Mouse (Mus musculus) ES-E14 (cell line): ENCODE data around the gene Zfp106. TPM values are rescaled to one million over a fixed set of nuclear protein-coding genes. Genes with fewer than 3 reads are reported as not detected.

Source experiments
- DNase-seq: peaks from one replicate; pipeline ENCODE4 v3.0.0-alpha.2; 2013; ENCODE audit warnings: low read depth, low spot score
- H3K27ac ChIP-seq: 2 replicates; pipeline ENCODE4 v1.5.1; 2012; ENCODE audit warnings: low read depth, mild to moderate bottlenecking, low read length, moderate library complexity, mixed read lengths; ENCODE audit not compliant: poor library complexity, insufficient read depth, severe bottlenecking
- H3K36me3 ChIP-seq: 2 replicates; pipeline ENCODE4 v1.6.1; 2012; ENCODE audit warnings: mild to moderate bottlenecking, low read length, moderate library complexity, mixed read lengths; ENCODE audit not compliant: control insufficient read depth, poor library complexity, insufficient read depth, severe bottlenecking
- H3K4me1 ChIP-seq, 2 experiments: fragments of 150-350 bp in 1 of 2; sonication (generic) in 1 of 2; 2 replicates each; pipeline ENCODE4 v1.6.1; 2012; ENCODE audit warnings: low read length in 2 of 2, mild to moderate bottlenecking in 1 of 2, mixed read lengths in 1 of 2; ENCODE audit not compliant: control insufficient read depth in 2 of 2, insufficient read depth in 2 of 2, poor library complexity in 1 of 2
- H3K4me3 ChIP-seq, 2 experiments: fragments of 150-350 bp in 1 of 2; sonication (generic) in 1 of 2; 2 replicates each; pipeline ENCODE4 v1.5.1; 2012; ENCODE audit warnings: low read length in 2 of 2, low read depth in 1 of 2, mild to moderate bottlenecking in 1 of 2, mixed read lengths in 1 of 2; ENCODE audit not compliant: insufficient read depth in 1 of 2, poor library complexity in 1 of 2, severe bottlenecking in 1 of 2
- H3K9ac ChIP-seq: 2 replicates; pipeline ENCODE4 v1.6.1; 2012; ENCODE audit warnings: low read depth, mild to moderate bottlenecking, low read length, mixed read lengths; ENCODE audit not compliant: poor library complexity, insufficient read depth, severe bottlenecking
- H3K9me3 ChIP-seq: fragments of 150-350 bp; sonication (generic); 2 replicates; pipeline ENCODE4 v1.6.1; 2012; ENCODE audit warnings: low read depth, mild to moderate bottlenecking, low read length; ENCODE audit not compliant: control insufficient read depth, insufficient read depth
- CHD2 ChIP-seq: IDR thresholded peaks from 2 replicates; pipeline ENCODE4 v1.6.1; 2014; ENCODE audit warnings: mild to moderate bottlenecking, low read depth, low read length, inconsistent platforms
- HCFC1 ChIP-seq: IDR thresholded peaks from 2 replicates; pipeline ENCODE4 v1.6.1; 2012; ENCODE audit warnings: low read length, inconsistent platforms, borderline replicate concordance; ENCODE audit not compliant: insufficient read depth
- MAFK ChIP-seq: IDR thresholded peaks from 2 replicates; pipeline ENCODE4 v1.6.1; 2014; ENCODE audit warnings: mild to moderate bottlenecking, low read depth, low read length, inconsistent platforms; ENCODE audit not compliant: insufficient read depth
- ZC3H11A ChIP-seq: IDR thresholded peaks from 2 replicates; pipeline ENCODE4 v1.6.1; 2012; ENCODE audit warnings: low read depth, mild to moderate bottlenecking, inconsistent platforms, low read length, borderline replicate concordance
- ZNF384 ChIP-seq: IDR thresholded peaks from 2 replicates; pipeline ENCODE4 v1.6.1; 2012; ENCODE audit warnings: low read depth, low read length, inconsistent platforms
- in situ Hi-C, 2 experiments: fragments of 600-800 bp; cut with MboI; formaldehyde crosslinking; loops; one replicate each; pipeline ENCODE4 v1.15.1; 2025; ENCODE audit warnings: low sequenced_read_pairs in 2 of 2, inconsistent platforms in 1 of 2; ENCODE audit not compliant: unreplicated experiment in 2 of 2
- total RNA-seq: library from RNA; depleted of rRNA; stranded (reverse); fragments of 300-350 nt; gene quantifications from 2 replicates; pipeline ENCODE4 v1.2.3, GENCODE M21; 2012

Zfp106 gene
- total RNA-seq, 1 experiment, result 117 TPM

DNA sequence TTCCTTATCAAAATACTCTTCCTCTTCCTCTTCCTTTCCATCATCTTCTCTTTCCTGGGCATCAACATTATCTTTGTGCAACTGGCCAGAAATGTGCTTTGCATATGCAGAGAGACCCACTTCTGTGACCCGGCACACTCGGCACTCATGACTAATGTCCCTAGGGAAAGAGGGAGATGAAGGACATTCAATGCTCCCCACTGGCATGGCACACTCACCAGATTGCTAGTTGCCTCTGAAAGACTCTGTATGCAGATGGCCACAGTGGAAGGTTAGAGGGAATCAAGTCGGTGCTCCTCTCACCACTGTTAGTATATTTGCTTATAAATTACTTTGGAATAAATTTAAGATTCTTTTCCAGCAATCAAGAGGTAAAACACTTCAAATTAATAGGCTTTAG is 24.3 kb downstream of the Zfp106 start:
- no peak for TF ChIP-seq HCFC1
- no peak for TF ChIP-seq ZNF384
- TF ChIP-seq CHD2, result no peak
- no peak for TF ChIP-seq ZC3H11A
- TF ChIP-seq MAFK, result no peak
- Histone ChIP-seq H3K27ac (0 out of 2 replicates have a peak overlapping the region, but pooled peaks have one; percentile 31), H3K9me3 (no peaks in the 10 kb centered on the region), H3K4me3 (no peak overlapping the region), H3K9ac (no peak overlapping the region), H3K36me3 (peaks cover 14% of the 10 kb centered on the region), H3K4me1 (no peaks in the 10 kb centered on the region; a peak in 1 of 4 replicates)
- no peak for DNase-seq
- in situ Hi-C loops, result no loop called here

DNA sequence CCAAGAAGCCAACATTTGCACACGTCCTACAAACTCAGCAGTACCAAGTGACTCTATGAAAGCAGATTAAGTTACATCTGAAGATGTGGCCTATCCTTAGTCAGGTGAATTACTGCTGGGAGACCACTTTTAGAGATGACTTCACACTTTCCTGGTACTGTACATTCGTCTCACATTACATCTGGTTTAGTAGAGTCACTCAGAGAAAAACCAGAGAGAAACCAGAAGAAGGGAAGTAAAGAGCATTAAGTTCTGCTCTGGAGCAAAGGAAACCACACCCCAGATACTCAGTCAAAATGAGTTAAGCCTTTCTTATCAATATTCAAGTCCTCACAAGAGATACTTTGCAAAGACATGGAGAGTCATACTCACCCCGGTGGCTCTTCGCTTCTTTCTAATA is 32.4 kb downstream of the Zfp106 start:
- TF ChIP-seq ZNF384 (no peak), CHD2 (no peak), MAFK (no peak)
- DNase-seq, result no peak
- in situ Hi-C loops, result no loop called here
- Histone ChIP-seq H3K36me3 (peaks cover 57% of the 10 kb centered on the region), H3K27ac (no peak overlapping the region), H3K9ac (no peak overlapping the region), H3K4me3 (no peak overlapping the region), H3K4me1 (no peaks in the 10 kb centered on the region), H3K9me3 (no peaks in the 10 kb centered on the region)

DNA sequence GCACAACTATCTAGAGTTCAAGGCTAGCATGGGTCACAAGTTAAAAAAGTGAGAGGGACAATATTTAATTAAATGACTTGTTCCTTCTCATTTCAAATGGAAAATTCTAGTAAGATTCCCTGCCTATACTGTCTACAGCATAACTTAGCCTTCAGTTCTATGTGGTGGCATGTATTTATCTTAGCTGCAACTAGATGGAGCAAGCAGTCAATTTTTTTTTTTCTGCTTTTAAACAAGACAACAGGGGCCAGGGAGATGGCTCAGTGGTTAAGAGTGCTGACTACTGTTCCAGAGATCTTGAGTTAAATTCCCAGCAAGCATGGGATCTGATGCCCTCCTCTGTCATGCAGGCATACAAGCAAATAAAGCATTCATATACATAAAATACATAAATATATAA is 34.1 kb downstream of the Zfp106 start:
- in situ Hi-C loops, result no loop called here
- no peak for DNase-seq
- no peaks in the 10 kb centered on the region for H3K9me3 ChIP-seq
- H3K27ac ChIP-seq, result no peak overlapping the region
- TF ChIP-seq MAFK (no peak), HCFC1 (no peak), ZNF384 (no peak), ZC3H11A (no peak), CHD2 (no peak)
- no peak overlapping the region for H3K4me3 ChIP-seq
- no peaks in the 10 kb centered on the region for H3K4me1 ChIP-seq
- no peak overlapping the region for H3K9ac ChIP-seq
- H3K36me3 ChIP-seq, result peaks cover 57% of the 10 kb centered on the region

DNA sequence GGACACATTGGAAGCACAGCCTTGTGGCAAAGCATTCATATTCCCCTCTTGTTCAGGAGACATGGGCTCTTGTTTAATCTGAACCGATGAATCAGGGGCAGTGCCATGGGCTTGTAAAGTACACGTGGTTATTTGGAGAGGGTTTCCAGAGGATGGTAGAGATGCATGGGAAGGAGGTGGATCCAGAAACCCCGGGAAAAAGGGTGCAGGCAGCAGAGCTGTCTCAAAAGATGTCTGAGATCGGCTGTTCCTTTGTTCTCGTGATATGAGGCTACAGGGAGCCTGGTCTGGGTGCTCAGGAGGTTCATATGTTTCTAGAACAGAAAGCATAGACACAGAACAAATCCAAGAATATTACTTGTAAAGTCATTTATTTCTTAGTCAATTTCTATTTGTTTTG is 36.9 kb downstream of the Zfp106 start:
- peaks cover 58% of the 10 kb centered on the region for H3K36me3 ChIP-seq
- in situ Hi-C loops, result no loop called here
- H3K4me3 ChIP-seq, result no peak overlapping the region
- no peaks in the 10 kb centered on the region for H3K4me1 ChIP-seq
- DNase-seq, result no peak
- H3K27ac ChIP-seq, result no peak overlapping the region
- H3K9ac ChIP-seq, result no peak overlapping the region
- TF ChIP-seq MAFK, result no peak
- no peaks in the 10 kb centered on the region for H3K9me3 ChIP-seq

DNA sequence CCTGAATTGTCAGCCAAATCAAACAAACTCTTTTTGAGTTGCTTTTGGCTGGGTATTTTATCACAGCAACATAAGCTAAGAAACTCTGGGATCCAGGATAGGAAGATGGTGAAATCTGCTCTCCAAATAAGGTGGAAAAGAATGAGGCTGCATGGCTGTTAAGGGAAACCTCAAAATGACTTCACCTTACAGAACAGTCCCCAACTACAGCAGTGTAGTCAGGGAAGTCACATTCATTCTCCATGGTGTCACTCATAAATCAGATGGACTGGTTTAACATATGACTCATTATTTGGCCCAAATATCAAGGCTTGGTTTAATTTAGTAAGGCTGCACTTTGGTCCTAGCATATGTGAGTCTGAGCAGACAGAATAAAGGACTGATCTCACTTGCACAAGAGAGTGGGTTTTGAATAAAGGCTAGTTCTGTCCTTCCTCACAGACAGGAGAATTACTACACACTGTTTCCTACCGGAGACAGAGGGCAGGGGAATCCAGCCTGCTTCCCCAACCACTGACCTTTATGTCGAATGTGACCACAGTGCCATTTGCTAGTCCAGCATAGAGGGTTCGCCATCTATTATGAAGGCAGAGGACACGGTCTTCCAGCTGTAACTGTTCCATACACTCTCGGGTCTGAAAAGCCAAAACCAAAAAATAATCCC is 45.0 kb downstream of the Zfp106 start:
- DNase-seq, result no peak
- no peak overlapping the region for H3K9ac ChIP-seq
- H3K9me3 ChIP-seq, result no peaks in the 10 kb centered on the region
- no peak overlapping the region for H3K27ac ChIP-seq
- TF ChIP-seq CHD2, result no peak
- no peak for TF ChIP-seq ZC3H11A
- no peak for TF ChIP-seq MAFK
- TF ChIP-seq ZNF384, result no peak
- no peak for TF ChIP-seq HCFC1
- in situ Hi-C loops, result no loop called here
- peaks cover 3 to 4% of the 10 kb centered on the region in 2 experiments; a peak in 1 of 4 replicates for H3K4me1 ChIP-seq
- no peak overlapping the region for H3K4me3 ChIP-seq
- peaks cover 52% of the 10 kb centered on the region for H3K36me3 ChIP-seq
